Mouse (Mus musculus): Measurements from ENCODE around the gene Akap13.

GRCm38 (mm10) chr7:75744528-75744927, 289.2 kb downstream of the Akap13 start:
- no peak for TF ChIP-seq POLR2A (IDR thresholded peaks at IDR 0.05; ENCODE audit: low read depth, low read length)
- no peak for TF ChIP-seq CTCF (conservative IDR thresholded peaks at IDR 0.05; ENCODE audit: insufficient read depth, insufficient read length, low read depth, low read length)
